ENCODE assay signal across 9 mouse cellular contexts in the genomic region with DNA sequence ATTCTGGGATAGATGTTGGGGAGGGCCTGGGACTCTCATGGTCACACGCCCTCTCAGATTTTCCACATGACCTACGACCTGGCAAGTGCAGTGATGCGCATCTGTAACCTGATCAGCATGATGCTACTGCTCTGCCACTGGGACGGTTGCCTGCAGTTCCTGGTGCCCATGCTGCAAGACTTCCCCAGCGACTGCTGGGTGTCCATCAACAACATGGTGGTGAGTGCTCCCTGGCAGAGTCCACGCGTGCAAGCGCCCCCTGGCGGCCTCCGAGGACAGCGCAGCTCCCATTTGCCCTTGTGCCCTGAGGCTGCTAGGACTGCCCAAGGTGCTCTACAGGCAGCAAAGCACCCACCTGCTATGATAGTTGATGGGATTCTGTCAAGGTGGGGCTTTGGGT. TPM values are rescaled to one million over a fixed set of nuclear protein-coding genes. Genes with fewer than 3 reads are reported as not detected.
DNase-seq lines count a peak whose midpoint lies in the region; ATAC-seq and TF ChIP-seq lines count a peak whose summit lies in the region.
"Had no signal": no experiment of that assay in that cellular context is flagged by ENCODE, and none has a peak within 500 bp of the region (broad histone marks: within the 10 kb centered on the region; RNA-seq: fewer than 3 reads in every experiment).

No protein-coding gene starts in this region.

- no peak overlapping the region for H3K27ac ChIP-seq in forebrain, embryonic 11.5 days (ENCODE audit: low read depth, low read length)
- no peak overlapping the region for H3K27ac ChIP-seq in forebrain, embryonic 14.5 days (ENCODE audit: low read depth, low read length)

- no peak for ATAC-seq in forebrain, embryonic 11.5 days (replicated peaks; ENCODE audit: low FRiP score)
- no peak for ATAC-seq in forebrain, embryonic 14.5 days

- DNase-seq in forebrain, embryonic 11.5 days (ENCODE audit: low spot score): peak; percentile 74
- DNase-seq in forebrain, embryonic 14.5 days (ENCODE audit: low spot score): no peak
- DNase-seq in CD4-positive helper T cell, adult 2 months (ENCODE audit: low read depth, low spot score): peak; percentile 51
- DNase-seq in brain, embryonic 14.5 days (ENCODE audit: low read depth): no peak
- DNase-seq in kidney, adult 9 months: peak; percentile 71
- DNase-seq in lung, postnatal 36 days: peak; percentile 76
- peak; percentile 58 to 63 for DNase-seq in thymus, postnatal 36 days
- no peak for DNase-seq in left cerebral cortex, postnatal 36 days (ENCODE audit: low spot score in 2 of 2)

- H3K4me2 ChIP-seq in forebrain, embryonic 11.5 days (ENCODE audit: low read depth, low read length, severe bottlenecking): no peak overlapping the region
- no peak overlapping the region for H3K4me2 ChIP-seq in forebrain, embryonic 14.5 days (ENCODE audit: low read length)

- no peaks in the 10 kb centered on the region for H3K4me1 ChIP-seq in forebrain, embryonic 11.5 days (replicated peaks; ENCODE audit: control insufficient read depth, insufficient read depth, low read length)
- no peaks in the 10 kb centered on the region for H3K4me1 ChIP-seq in forebrain, embryonic 14.5 days (ENCODE audit: control insufficient read depth, insufficient read depth, low read length)

- H3K4me3 ChIP-seq in forebrain, embryonic 11.5 days (ENCODE audit: low read depth, low read length): no peak overlapping the region
- no peak overlapping the region for H3K4me3 ChIP-seq in forebrain, embryonic 14.5 days (ENCODE audit: low read depth, low read length)

- no peaks in the 10 kb centered on the region for H3K27me3 ChIP-seq in forebrain, embryonic 11.5 days (ENCODE audit: control insufficient read depth, insufficient read depth, low read length)
- H3K27me3 ChIP-seq in forebrain, embryonic 14.5 days (replicated peaks; ENCODE audit: control insufficient read depth, insufficient read depth, low read length): no peaks in the 10 kb centered on the region

- TF ChIP-seq POLR2A in brain, embryonic 14.5 days (IDR thresholded peaks at IDR 0.05; ENCODE audit: borderline replicate concordance, extremely low read depth, insufficient read depth, insufficient read length, poor library complexity, severe bottlenecking): no peak

- H3K9ac ChIP-seq in forebrain, embryonic 11.5 days (ENCODE audit: low read length): no peak overlapping the region
- H3K9ac ChIP-seq in forebrain, embryonic 14.5 days (ENCODE audit: low read length): no peak overlapping the region

- H3K36me3 ChIP-seq in forebrain, embryonic 11.5 days (ENCODE audit: control insufficient read depth, insufficient read depth, low read length): no peaks in the 10 kb centered on the region
- no peaks in the 10 kb centered on the region for H3K36me3 ChIP-seq in forebrain, embryonic 14.5 days (ENCODE audit: control insufficient read depth, insufficient read depth, low read length)

- no peaks in the 10 kb centered on the region for H3K9me3 ChIP-seq in forebrain, embryonic 11.5 days (ENCODE audit: control insufficient read depth, low read length)
- H3K9me3 ChIP-seq in forebrain, embryonic 14.5 days (replicated peaks; ENCODE audit: control insufficient read depth, low read length): no peaks in the 10 kb centered on the region

- intact Hi-C loops in left cerebral cortex, postnatal 36 days (cut with DNase I): no loop called here

- TF ChIP-seq CTCF in brain, embryonic 14.5 days (IDR thresholded peaks at IDR 0.05; ENCODE audit: borderline replicate concordance, extremely low read depth, insufficient read depth, insufficient read length): peak; percentile 58

- WGBS in forebrain, embryonic 11.5 days: 30% methylated on average over 11 of the region's 11 CpGs
- WGBS in forebrain, embryonic 14.5 days: 36% methylated on average over 11 of the region's 11 CpGs

RNA-seq across cellular contexts. Expression of a gene that starts 9.7 kb away (rescaled TPM):
- 0.15 and 0.40 TPM in 2 replicates for polyA plus RNA-seq in forebrain, embryonic 11.5 days (2014; fragmentation: Nextera tagmentation; extraction: Ambion mirVana)
- polyA plus RNA-seq in forebrain, embryonic 14.5 days (2014; fragmentation: Nextera tagmentation; extraction: Ambion mirVana): 0.32 and 0.56 TPM in 2 replicates
- 8.3 and 16.1 TPM in 2 replicates for polyA plus RNA-seq in brain, embryonic 14.5 days (2012; rRNA removed)
- 100 to 1,000 TPM; 128 to 152 TPM for total RNA-seq in left cerebral cortex, postnatal 36 days (2021)

RNA-seq across cellular contexts. Expression of a gene that starts 20.3 kb away (rescaled TPM):
- polyA plus RNA-seq in forebrain, embryonic 11.5 days (2014; fragmentation: Nextera tagmentation; extraction: Ambion mirVana): 41.1 and 44.8 TPM in 2 replicates
- polyA plus RNA-seq in forebrain, embryonic 14.5 days (2014; fragmentation: Nextera tagmentation; extraction: Ambion mirVana): 32.1 and 33.4 TPM in 2 replicates
- 63.0 and 81.6 TPM in 2 replicates for polyA plus RNA-seq in brain, embryonic 14.5 days (2012; rRNA removed)
- total RNA-seq in left cerebral cortex, postnatal 36 days (2021): 10 to 100 TPM; 44.9 to 49.7 TPM

RNA-seq across cellular contexts. Expression of a gene that starts 21.8 kb away (rescaled TPM):
- 551 and 582 TPM in 2 replicates for polyA plus RNA-seq in forebrain, embryonic 11.5 days (2014; fragmentation: Nextera tagmentation; extraction: Ambion mirVana)
- polyA plus RNA-seq in forebrain, embryonic 14.5 days (2014; fragmentation: Nextera tagmentation; extraction: Ambion mirVana): 725 and 788 TPM in 2 replicates
- 593 and 631 TPM in 2 replicates for polyA plus RNA-seq in brain, embryonic 14.5 days (2012; rRNA removed)
- 100 to 1,000 TPM; 593 to 646 TPM for total RNA-seq in left cerebral cortex, postnatal 36 days (2021)

RNA-seq across cellular contexts. Expression of a gene that starts 28.8 kb away (rescaled TPM):
- polyA plus RNA-seq in forebrain, embryonic 11.5 days (2014; fragmentation: Nextera tagmentation; extraction: Ambion mirVana): 0.36 and 0.40 TPM in 2 replicates
- 0.28 and 0.38 TPM in 2 replicates for polyA plus RNA-seq in forebrain, embryonic 14.5 days (2014; fragmentation: Nextera tagmentation; extraction: Ambion mirVana)
- 0.28 and 0.74 TPM in 2 replicates for polyA plus RNA-seq in brain, embryonic 14.5 days (2012; rRNA removed)
- 1 to 10 TPM; 4.0 to 4.7 TPM for total RNA-seq in left cerebral cortex, postnatal 36 days (2021)
- polyA plus RNA-seq: large intestine, adult 2 months had no signal

RNA-seq across cellular contexts. Expression of a gene that starts 37.3 kb away (rescaled TPM):
- 0.81 and 0.92 TPM in 2 replicates for polyA plus RNA-seq in forebrain, embryonic 11.5 days (2014; fragmentation: Nextera tagmentation; extraction: Ambion mirVana)
- polyA plus RNA-seq in forebrain, embryonic 14.5 days (2014; fragmentation: Nextera tagmentation; extraction: Ambion mirVana): 1.4 and 1.5 TPM in 2 replicates
- 1.4 and 1.9 TPM in 2 replicates for polyA plus RNA-seq in brain, embryonic 14.5 days (2012; rRNA removed)
- 1 to 10 TPM; 1.8 to 2.0 TPM for total RNA-seq in left cerebral cortex, postnatal 36 days (2021)

Comparison
In these comparisons a context has a peak if more than half of its experiments do, and no peak if none do; other contexts are left out.
1. DNase-seq: peak in forebrain, embryonic 11.5 days (single experiment), CD4-positive helper T cell, adult 2 months (single experiment), kidney, adult 9 months (single experiment), lung, postnatal 36 days (single experiment) and thymus, postnatal 36 days (2 of 2); none in forebrain, embryonic 14.5 days (single experiment), brain, embryonic 14.5 days (single experiment) and left cerebral cortex, postnatal 36 days (0 of 2).